Mouse (Mus musculus): ENCODE measurements around the gene Map3k12.

Map3k12 gene

DNA sequence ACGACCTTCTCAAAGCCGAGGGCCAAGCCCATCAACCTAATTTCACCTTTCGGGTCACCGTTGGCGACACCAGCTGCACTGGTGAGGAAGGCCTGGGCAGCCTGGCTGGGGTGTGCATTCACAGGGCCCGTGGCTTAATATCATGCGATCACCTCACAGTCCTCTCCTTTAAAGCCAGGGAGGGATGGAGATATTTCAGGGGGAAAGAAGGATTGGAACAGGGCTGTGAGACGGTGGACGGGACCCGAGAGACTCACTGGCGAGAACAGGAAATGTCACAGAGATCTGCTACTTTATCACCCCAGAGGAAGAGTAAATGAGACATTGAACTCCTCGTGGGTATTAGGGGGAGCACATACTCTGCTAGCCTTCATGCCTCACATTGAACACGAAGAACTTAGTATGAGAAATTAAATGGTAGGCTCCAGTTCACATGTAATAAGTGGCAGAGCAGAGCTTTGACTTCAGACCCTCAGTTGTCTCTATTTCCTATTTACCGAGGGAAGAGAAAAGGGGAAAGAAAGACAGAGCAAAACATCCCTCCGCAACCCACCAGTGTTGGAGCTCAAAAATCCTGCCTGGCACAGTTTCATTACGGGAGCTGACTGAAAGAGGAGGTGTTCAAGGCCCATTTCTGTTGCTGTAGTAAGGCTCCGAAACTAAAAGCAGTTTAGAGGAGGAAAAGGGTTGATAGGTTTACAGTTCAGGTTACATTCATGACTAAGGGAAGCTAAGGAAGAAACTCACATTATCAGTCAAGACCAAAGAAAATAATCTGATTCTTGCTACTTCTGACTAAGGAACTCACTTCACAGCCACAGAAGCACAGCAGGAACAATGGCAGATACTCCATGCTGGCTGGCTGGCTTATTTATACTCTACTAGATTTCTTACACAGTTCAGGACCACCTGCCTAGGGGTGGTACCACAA lies 2.6 kb upstream of the Map3k12 start:
- no peak for DNase-seq (ENCODE audit: low read depth, low spot score)

DNA sequence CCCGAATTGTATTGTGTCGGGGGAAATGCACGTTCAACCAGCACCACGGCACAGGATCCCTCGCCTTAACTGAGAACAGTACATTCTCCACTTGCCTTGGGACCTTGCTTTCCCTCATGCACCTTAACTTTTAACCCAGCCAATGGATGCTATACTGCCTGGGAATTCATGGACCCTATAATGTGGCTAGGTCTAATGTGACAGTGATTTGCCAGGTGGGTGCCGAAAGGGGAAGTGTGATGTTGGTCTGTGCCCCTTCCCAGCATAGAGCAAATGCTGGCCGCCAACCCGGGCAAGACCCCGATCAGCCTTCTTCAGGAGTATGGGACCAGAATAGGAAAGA lies 2.0 kb upstream of the Map3k12 start:
- no peak for DNase-seq (ENCODE audit: low read depth, low spot score)

DNA sequence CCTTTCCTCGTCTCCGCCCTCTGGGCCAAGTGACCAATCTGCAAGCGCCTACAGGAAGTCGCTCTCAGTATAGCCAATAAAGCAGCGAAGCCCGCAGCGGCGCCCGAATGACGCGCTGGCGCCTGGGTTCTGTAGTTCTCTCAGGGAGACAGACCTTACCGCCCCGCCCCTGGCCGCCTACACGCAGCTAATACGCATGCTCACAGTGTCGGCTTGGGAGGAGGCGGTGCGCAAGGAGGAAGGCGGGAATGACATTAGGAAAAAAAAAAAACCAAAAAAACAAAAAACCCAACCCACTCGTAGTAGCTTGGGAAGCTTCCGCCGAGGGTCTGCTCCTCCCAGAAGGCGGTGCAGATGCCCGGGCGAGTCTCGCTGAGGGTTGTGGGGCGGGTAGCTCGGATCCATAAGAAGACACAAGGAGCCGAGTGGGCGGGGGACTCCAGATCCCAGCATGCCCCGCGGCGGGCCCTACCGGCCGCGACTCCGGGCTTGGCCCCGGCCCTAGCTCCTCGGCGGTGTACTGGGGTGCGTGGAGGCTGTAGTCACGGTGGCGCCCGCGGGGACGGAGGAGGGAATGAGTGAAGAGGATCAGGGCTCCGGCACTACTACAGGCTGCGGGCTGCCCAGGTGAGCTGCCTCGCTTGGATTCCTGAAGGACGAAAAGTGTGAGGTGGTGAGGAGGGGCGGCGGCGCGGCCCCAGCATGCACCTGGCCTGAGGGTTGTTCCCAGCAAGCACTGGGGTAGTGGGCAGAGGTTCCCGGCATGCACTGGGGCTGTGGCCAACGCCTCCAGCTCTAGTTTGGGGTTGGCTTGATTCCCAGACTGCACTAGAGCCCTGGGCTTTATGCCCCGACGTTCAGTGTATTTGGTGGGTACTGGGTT lies 1.4 kb upstream of the Map3k12 start, which contains the start of gene Tarbp2:
Gene Tarbp2, plus strand, starts transcription at position 217 of the 883 bp plus-strand sequence.
- peak; percentile 100 for DNase-seq (ENCODE audit: low read depth, low spot score)

DNA sequence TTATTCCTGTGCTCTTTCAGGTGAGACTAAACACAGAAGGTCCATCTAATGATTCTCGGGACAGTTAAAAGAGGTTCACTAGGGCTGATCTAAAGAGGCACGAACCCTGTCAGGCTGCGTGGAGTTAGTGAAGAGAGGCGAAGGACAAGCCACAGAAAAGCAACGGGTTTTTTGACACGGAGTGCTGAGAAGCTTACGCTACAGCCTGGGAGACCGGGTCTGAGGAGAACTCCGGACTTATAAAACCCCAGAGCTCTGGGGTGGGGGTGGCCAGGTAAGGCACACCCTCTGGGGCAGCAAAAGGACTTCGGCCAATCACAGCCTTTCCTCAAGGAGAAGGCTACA lies 739 bp upstream of the Map3k12 start:
- no peak for DNase-seq (ENCODE audit: low read depth, low spot score)

DNA sequence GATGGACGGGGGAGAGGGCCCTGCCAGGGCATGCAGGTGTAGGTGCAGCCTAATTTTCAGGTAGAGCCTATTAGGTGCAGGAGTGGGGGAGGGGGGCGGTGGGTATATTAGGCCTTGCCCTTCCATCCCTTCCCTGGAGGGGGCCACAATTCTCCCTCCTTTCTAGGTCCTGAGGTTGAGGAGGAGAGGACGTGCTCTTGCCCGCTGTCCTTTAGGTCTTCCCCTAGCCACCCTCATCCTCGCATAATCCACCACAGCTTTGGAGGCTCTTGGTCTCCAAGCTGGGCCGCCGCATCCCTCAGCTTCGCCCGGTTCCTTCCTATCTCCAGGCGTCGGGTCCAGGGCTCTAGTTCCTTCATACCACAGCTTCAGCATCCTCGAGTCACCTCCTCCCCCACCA lies 571 bp downstream of the Map3k12 start:
- peak; percentile 70 for DNase-seq (ENCODE audit: low read depth, low spot score)

DNA sequence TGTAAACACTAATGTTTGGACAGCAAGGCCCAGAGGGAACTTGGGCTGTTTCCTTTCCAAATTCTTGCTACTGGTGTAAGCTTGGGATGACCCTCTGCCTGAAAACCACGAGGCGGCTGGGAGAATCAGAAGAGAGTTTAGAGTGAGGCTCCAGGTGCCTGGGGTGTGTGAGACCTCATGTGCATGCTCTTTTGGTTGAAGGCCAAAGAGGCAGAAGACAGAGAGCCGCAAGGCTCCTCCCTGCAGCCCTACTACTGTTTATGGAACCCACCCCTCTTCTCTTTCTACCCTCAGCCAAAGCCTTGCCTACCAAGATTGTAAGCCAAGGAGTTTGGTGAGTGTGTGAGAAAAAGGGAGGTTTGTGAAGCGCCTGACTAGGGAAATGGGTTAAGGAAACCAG lies 1.1 kb downstream of the Map3k12 start:
- DNase-seq (ENCODE audit: low read depth, low spot score) = no peak

DNA sequence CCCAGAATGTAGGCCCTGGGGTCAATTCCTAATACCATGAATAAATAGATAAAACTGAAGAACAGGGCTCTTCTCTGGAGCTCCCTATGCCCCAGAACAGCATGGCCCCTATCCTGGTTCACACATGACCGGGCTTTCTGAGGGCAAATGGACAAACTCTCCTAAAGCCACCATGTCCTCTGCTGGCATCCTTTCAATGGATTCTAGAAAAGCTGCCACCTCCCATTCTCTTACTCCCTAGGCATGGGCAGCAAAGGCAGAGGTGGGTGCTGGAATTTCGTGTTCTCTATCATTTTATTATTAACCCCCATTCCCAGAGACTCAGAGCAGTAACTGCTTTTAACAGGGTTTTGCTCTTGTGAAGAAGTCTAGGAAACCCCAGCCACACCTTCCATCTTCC lies 1.6 kb downstream of the Map3k12 start:
- no peak for DNase-seq (ENCODE audit: low read depth, low spot score)

DNA sequence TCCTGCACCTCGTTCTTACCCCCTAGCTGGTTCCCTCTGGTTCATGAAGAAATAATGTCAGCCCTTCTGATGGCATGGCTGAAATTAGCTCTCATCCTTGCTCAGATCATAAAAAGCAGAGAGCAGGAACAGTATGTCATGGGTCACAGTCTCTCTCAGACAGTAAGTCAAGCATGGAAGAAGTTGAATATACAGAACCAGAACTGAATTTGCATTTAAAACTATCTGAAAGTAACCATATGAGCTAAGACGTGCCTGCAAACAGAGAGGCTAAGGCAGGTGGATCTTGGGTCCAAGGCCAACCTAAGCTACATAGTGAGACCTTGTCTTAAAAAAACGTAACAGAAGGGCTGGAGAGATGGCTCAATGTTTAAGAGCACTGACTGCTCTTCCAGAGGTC lies 3.9 kb downstream of the Map3k12 start:
- no peak for DNase-seq (ENCODE audit: low read depth, low spot score)

DNA sequence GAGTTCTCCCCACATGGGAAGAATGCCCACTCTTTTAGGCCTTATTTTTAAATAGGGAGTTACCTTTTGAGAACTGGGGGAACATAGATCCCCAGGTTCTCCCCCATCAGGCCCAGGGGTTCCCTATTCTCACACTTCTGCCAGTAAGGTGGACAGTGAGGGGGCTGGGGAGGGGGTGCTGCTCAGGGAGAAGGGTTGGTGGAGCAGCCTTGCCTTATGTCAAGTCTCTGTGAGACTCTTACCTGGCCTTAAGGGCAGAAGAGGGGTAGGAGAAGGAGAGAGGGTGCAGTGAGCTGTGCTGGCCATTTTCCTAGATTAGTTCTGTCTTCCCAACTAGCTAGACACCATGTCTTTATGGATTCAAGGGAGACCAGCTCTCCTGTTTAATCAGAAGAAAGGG lies 4.4 kb downstream of the Map3k12 start:
- no peak for DNase-seq (ENCODE audit: low read depth, low spot score)

DNA sequence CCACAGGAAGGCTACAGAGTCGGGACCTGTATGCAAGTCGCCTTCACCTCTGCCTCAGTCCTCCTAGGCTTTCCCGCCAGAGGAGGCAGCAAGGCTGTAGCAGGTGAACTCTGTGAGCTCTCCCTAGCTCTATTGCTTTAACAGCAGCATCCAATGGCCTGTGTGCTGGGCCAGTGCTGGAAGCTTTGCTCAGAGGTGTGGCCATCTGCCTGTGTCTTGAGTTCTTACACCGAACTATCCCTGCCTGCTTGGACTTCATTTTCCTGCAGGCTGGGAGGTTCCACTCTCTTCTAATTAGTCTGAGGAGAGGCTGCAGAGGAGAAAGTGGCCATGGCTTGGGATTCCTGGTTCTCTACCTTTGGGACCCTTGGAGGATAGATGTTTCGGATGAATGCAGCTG lies 4.9 kb downstream of the Map3k12 start:
- no peak for DNase-seq (ENCODE audit: low read depth, low spot score)

DNA sequence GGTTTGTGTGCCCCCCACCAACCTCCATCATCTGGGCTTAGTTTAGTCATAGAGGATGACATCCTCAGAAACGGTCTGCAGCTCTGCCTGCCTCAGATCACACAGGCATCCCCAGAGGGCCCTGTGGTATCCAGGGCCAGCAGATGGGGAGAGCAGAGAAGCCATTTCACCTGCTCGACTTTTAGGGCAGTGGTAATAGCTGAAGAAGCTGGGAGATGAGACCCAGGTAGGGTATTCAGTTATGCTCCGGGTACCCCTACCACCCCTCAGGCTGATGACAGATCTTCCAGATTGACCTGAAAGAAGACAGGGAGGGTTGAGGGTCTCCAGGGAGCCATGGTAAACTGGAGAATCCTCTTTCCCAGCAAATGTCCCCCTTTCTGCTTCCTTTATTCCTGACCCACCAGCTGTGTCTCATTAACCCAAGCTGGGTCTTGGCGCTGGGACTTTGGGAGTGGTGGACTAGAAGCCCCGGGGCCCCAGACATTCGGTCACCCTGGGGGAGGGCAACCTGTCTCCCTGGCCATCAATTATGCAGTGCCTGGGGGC lies 5.5 kb downstream of the Map3k12 start:
- no peak for DNase-seq (ENCODE audit: low read depth, low spot score)

DNA sequence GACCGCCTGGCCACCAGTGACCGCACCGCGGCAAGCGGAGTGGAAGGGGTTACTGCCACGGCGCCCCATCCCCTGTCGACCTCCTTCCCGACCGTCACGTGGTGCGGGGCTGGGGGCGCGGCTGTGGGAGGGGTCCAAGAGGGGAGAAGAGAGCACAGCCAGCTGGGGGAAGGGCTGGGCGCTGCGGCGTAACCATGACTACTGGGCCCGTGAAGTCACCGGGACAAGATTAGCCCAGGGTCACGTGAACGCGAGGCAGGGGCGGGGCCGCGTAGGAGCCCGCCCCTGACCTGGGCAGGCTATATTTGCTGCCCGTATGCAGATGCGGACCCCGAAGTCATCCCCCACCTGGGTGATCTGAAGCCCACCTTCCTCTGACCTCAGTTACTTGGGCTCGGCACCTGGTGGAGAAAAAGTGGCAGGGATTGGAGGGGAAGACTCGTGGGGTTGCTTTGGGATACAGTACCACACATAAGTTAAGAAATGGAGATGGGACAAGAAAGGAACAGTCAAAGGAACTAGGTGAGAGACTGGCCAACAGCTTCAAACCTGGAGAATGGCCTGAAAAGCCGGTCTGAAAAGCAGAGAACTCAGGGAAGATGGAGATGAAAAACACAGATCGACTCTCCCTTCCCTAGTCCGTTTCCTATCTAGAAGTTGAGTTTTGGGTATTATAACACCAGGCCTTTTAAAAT lies 6.1 kb downstream of the Map3k12 start:
- DNase-seq (ENCODE audit: low read depth, low spot score) = no peak

DNA sequence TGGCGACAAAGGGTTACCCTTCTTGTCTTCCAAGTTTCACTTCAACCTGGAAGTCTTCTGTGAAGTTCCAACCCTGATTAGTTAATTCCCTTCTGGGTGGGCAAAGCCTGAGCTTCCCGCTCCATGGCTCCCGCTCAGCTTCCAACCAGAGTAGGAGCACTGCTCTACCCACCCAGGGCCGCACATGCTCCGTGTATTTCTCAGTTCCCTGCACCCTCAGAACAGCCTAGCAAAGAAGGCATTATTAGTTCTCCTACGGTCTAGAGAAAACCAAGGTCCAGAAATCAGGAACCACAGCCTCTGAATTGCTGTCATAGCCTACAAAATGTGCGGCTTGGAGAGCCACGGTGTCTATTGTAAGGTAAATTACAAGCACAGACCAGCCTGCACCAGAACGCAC lies 6.8 kb downstream of the Map3k12 start:
- DNase-seq (ENCODE audit: low read depth, low spot score) = no peak

DNA sequence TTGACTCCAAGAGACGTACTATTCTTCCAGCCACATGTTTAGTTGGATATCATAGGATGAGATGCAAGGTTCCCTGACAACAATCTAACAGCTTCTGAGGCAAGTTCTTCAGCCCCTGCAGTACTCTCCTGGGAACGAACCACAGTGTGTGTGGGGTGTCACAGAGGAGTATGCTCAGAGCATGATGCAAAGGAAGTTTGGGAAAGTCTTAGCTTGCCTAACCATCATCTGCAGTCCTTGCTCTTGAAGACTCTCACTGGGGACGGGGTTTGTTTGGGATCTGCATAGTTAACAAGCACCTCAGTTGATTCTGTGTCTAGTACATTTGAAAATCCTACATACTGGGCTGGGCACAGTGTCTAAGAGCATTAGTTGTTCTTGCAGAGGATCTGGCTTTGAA lies 8.5 kb downstream of the Map3k12 start:
- DNase-seq (ENCODE audit: low read depth, low spot score) = no peak

DNA sequence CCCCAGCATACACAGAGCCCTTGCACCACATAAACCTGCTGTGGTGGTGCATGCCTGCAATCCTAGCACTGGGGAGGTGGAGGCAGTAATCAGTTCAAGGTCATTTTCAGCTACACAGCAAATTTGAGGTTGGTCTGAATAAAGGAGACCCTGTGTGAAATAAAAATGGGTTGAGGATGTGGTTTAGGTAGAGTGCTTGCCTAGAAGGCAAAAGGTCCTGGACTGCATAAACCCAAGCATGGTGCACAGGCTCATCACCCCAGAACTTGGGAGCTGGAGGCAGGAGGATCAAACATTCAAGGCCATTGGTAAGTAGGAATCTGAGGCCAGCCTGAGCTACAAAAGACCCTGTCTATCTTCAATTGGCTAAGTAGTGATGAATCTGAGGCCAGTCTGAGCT lies 9.3 kb downstream of the Map3k12 start:
- no peak for DNase-seq (ENCODE audit: low read depth, low spot score)

DNA sequence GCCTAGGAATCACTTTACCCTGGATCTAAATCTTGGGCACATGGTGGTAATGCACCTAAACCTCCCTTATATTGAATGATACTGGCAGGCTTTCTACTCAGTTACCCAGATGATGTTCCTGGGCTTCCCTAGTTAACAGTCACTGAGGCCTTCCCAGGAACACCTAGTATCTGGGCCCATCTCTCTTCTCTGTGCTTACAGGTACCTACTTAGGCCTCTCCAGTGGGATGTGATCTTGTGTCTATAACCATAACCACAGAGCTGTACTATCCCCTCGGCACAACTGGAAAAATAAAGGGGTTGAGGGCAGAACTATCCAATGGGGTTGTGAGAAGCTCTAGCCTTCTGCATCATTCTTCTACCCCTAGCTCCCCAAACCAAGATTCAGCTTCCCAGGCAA lies 10.0 kb downstream of the Map3k12 start:
- no peak for DNase-seq (ENCODE audit: low read depth, low spot score)

DNA sequence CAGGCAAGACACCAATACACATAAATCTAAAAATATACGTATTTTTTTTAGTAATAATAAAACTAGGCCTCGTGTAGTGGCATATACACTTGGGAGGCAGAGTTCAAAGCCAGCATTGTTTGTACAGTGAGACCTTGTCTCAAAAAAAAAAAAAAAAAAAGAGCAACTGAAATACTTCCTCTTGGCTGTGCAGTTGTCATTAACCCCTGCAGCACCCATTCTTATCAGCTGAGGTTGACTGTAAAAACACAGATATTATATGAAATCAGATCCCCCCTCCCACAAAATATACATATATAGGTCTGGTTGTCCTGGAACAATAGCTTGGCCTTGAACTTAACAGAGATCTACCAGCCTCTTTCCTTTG lies 10.4 kb downstream of the Map3k12 start:
- DNase-seq (ENCODE audit: low read depth, low spot score) = no peak

DNA sequence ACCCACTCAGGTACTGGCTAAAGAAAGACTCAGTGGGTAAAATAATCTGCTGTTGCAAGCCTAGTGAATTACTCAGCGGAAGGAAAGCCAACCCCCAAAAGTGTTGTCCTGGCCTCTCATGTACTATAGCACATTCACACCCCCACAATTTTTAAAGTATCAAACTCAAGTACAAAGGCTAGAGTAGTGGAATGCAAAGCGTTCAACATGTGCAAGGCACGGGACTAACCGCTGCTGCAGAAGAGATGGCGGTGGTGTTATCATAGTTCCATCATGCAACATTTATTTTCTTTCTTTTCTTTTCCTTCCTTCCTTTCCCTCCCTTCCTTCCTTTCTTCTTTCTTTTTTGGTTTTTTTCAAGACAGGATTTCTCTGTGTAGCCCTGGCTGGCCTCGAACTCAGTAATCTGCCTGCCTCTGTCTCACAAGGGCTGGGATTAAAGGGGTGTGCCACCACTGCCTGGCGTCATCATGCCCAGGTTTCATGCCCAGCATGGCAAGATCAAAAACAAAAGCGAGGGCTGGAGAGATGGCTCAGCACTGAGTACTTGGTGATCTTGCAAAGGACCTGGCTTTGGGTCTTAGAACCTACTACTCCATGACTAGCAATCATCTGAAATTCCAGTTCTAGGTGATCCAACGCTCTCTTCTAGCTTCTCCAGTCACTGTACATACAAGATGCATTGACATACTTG lies 10.9 kb downstream of the Map3k12 start:
- DNase-seq (ENCODE audit: low read depth, low spot score) = no peak

DNA sequence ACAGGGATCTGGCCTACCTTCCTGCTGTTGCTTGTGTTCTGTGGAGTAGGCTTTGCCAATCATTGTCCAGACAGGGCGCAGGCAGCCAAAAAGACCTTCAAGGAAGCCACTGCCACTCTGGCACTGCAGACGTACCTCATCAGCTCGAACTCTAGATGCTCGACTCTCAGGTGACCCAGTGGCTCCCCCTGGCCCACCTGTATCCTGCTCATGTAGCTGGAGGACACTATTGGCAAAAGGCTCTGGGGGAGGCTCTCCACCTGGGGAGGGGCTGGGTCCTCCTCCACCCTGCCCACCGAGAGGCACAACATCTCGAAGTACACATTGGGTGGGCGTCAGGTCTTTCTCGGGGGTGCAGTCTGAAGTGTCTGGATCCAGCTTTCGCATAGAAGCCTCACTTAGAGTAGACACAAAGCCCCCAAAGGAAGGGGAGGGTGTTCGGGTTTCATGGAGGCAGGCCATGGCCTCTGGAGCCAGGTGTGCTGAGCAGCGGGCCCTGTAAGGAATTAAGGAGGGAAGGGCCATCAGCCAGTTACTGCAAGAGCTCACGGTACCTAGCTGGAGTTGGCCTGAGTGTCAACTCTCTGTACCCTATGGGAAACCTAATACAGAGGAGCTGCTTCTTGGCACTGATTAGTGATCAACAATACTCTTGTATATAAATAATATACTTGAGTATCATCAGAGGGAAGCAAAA lies 11.6 kb downstream of the Map3k12 start:
- DNase-seq (ENCODE audit: low read depth, low spot score) = no peak

DNA sequence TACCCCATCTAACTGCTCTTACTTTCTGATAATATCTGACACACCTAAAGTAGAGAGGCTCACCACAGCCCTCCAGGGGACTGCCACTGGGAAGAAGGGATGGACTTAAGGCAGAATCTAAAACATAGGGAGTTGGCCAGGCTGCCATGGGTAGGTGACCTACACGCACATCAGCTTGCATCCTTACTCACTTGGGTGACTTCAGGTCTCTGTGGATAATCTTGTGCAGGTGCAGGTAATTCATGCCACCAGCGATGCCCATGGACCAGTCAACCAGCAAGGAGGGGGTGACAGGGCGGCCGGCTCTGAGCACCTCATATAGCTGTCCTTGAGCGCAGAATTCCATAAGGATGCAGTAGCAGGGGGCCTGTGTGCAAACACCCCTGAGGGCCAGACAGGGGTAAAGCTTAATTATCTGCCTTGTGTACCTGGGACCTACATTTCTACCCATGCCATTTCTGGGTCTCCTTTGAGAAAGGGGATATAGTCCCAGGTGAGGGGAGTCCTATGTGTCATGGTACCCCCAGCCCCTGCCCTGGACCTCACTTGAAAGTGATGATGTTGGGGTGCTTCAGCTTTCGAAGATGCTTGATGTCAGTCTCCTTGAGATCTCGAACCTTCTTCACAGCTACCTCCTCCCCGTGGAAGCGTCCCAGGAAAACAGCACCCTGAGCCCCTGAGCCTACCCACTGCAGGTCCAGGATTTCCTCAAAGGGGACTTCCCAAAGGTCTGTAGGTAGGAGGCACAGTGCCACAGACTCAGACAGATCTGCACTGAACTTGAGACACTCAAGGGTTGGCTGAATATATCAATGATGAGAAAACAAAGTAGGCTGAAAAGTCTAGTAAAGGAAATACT lies 12.7 kb downstream of the Map3k12 start:
- DNase-seq (ENCODE audit: low read depth, low spot score) = no peak
